Mouse (Mus musculus) embryonic facial prominence, embryonic 13.5 days (tissue): ENCODE data around the gene Efhd1. TPM values are rescaled to one million over a fixed set of nuclear protein-coding genes. Genes with fewer than 3 reads are reported as not detected.

Experiments used
- ATAC-seq: fragments of 200-750 bp; cut with Nextera tagmentation; 2 replicates; pipeline ENCODE4 v1.8.0; 2017; ENCODE audit warnings: low read depth; ENCODE audit not compliant: insufficient number of reproducible peaks, insufficient read depth, low FRiP score, low TSS enrichment
- H3K27ac ChIP-seq: fragments of 300-500 bp; sonication (generic); 2 replicates; pipeline ENCODE4 v1.5.1; 2015; ENCODE audit warnings: moderate library complexity, mild to moderate bottlenecking, inconsistent platforms
- H3K27me3 ChIP-seq: fragments of 300-500 bp; sonication (generic); 2 replicates; pipeline ENCODE4 v1.6.1; 2015; ENCODE audit warnings: mild to moderate bottlenecking, inconsistent platforms
- H3K36me3 ChIP-seq: fragments of 300-500 bp; sonication (generic); 2 replicates; pipeline ENCODE4 v1.6.1; 2015; ENCODE audit warnings: mild to moderate bottlenecking, inconsistent platforms
- H3K4me1 ChIP-seq: fragments of 300-500 bp; sonication (generic); 2 replicates; pipeline ENCODE4 v1.6.1; 2015; ENCODE audit warnings: inconsistent platforms
- H3K4me2 ChIP-seq: fragments of 300-500 bp; sonication (generic); 2 replicates; pipeline ENCODE4 v1.6.1; 2015; ENCODE audit warnings: moderate library complexity, mild to moderate bottlenecking, inconsistent platforms
- H3K4me3 ChIP-seq: fragments of 300-500 bp; sonication (generic); 2 replicates; pipeline ENCODE4 v1.5.1; 2015; ENCODE audit warnings: mild to moderate bottlenecking, inconsistent platforms
- H3K9ac ChIP-seq: fragments of 300-500 bp; sonication (generic); 2 replicates; pipeline ENCODE4 v1.6.1; 2015; ENCODE audit warnings: mild to moderate bottlenecking, inconsistent platforms
- H3K9me3 ChIP-seq: fragments of 300-500 bp; sonication (generic); 2 replicates; pipeline ENCODE4 v1.6.1; 2016; ENCODE audit warnings: inconsistent platforms
- WGBS: fragments of 180-500 bp; shearing (Covaris S2); methylation state at CpG from one replicate; pipeline ENCODE4 v1.1.7; 2015; ENCODE audit warnings: mixed read lengths; 5-methylcytosine and 5-hydroxymethylcytosine counted together
- polyA plus RNA-seq: library from polyadenylated mRNA; unstranded; fragments of >200 nt; fragmentation: Nextera tagmentation; extraction: Ambion mirVana; gene quantifications from 2 replicates; pipeline ENCODE4 v1.2.1, GENCODE M21; 2015

The Efhd1 gene
- 0.86 and 1.2 TPM in 2 replicates for polyA plus RNA-seq

DNA sequence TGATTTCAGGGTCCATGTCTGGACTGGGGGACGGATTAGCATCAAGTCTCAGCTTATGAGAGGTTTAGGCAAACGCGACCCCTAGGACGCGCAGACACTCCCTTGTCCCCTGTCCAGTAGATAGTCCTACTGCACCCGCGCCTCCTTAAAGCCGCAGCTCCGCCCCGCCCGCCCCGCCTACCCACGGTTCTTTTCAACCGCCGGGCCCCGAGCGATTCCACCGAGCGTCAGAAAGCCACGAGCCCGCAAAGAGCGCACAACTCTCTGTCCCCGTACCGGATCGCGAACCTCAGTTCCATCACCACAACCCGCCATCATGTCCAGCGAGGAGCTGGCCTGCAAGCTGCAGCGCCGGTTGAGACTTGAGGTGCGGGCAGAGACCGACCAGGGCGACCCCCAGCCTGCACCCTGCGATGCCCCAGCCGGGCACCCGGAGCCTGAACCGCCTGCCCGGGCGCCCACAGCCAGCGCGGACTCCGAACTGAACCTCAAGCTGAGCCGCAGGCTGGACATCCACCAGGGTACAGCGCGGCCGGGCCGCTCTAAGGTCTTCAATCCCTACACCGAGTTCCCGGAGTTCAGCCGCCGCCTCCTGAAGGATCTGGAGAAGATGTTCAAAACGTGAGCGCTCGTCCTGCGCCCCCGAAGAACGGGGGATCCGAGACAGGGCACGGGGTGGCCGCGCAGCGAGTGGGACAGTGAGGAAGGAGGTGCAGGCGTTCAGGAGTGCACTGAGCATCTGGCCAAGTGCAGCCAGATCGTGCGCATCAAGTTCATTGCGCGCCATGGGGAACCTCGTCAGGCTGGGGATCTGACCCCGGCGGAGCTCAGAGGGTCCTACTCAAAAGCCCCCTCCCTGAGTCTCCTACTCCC lies at the start of gene Efhd1:
TSS of gene Efhd1 (plus strand) at position 230 of the 873 bp plus-strand sequence.
- WGBS = under 1% methylated on average over 70 of the region's 70 CpGs
- peak; percentile 32; the same call in 1 of the 2 replicates for ATAC-seq
- Histone ChIP-seq H3K9me3 (no peaks in the 10 kb centered on the region), H3K27ac (no peak within 1 kb of the TSS), H3K36me3 (no peaks in the 10 kb centered on the region), H3K4me2 (peak within 1 kb of the TSS; percentile 98), H3K4me1 (peaks cover 21% of the 10 kb centered on the region), H3K4me3 (peak within 1 kb of the TSS; percentile 54), H3K9ac (peak within 1 kb of the TSS; percentile 65), H3K27me3 (peaks cover 89% of the 10 kb centered on the region)

DNA sequence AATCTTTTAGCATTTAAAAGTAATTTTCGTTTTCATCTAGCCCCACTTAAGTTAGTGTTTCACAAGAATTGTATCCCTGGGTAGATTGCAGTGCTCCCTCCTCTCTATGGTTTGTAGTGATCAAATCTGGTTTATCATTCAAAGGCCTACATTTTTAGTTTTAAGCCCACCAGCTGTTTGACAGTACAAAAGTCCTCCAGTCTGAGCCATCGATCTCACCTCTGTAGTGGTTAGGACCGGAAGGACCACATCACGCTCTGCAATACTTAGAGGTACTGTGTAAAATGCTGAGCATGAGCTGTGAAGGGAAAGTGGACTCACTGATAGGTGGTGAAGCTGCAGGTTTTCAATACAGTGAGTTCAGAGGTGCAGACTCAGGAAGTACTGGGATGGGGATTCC lies 49.4 kb upstream of the Efhd1 start:
- H3K4me2 ChIP-seq = peak overlapping the region; percentile 83
- H3K4me1 ChIP-seq = peaks cover 31% of the 10 kb centered on the region
- H3K9me3 ChIP-seq = no peaks in the 10 kb centered on the region
- 20% methylated on average over 4 of the region's 4 CpGs for WGBS
- H3K4me3 ChIP-seq = peak overlapping the region; percentile 80
- no peaks in the 10 kb centered on the region for H3K27me3 ChIP-seq
- H3K9ac ChIP-seq = peak overlapping the region; percentile 97
- peak overlapping the region; percentile 99; the same call in 1 of the 2 replicates for H3K27ac ChIP-seq
- no peak for ATAC-seq
- H3K36me3 ChIP-seq = peaks cover 15% of the 10 kb centered on the region

DNA sequence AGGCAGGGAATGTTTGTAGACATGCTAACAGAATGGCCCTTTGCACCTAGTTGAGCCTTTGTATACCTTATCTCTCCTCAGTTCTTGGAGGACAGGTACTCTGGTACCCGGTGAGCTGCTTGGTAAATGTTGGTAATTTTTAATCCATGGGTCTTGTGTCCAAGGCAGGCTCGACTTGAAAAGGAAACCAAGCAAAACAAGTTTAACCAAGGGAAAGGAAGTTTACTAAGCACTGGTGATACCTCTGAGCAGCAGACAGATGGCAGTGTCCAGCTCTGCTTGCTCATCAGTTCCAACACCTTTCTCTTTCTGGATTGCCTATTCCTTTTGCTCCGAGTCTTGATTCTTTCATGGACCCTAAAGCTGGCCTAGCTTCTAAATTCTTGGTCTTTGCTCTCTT lies 46.2 kb upstream of the Efhd1 start:
- WGBS = 67% methylated on average over 3 of the region's 3 CpGs
- Histone ChIP-seq H3K9me3 (no peaks in the 10 kb centered on the region), H3K27me3 (no peaks in the 10 kb centered on the region), H3K4me3 (no peak overlapping the region), H3K36me3 (peaks cover 46% of the 10 kb centered on the region), H3K4me1 (peaks cover 30% of the 10 kb centered on the region), H3K4me2 (no peak overlapping the region), H3K9ac (no peak overlapping the region), H3K27ac (no peak overlapping the region)
- ATAC-seq = no peak

DNA sequence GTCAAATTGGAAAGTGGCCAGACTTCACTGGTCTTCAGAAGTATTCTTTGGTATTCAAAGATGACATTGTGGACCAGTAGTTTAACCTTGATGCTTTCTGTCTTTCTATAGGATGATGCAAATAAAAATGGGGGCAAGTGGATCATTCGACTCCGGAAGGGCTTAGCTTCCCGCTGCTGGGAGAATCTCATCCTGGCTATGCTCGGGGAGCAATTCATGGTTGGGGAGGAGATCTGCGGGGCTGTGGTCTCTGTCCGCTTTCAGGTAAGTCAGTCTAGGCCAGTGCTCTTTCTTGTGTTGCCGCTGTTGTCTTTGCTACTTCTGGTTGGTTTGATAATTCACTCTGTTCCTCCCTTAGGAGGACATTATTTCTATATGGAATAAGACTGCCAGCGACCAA lies 38.4 kb upstream of the Efhd1 start:
- 94% methylated on average over 8 of the region's 8 CpGs for WGBS

DNA sequence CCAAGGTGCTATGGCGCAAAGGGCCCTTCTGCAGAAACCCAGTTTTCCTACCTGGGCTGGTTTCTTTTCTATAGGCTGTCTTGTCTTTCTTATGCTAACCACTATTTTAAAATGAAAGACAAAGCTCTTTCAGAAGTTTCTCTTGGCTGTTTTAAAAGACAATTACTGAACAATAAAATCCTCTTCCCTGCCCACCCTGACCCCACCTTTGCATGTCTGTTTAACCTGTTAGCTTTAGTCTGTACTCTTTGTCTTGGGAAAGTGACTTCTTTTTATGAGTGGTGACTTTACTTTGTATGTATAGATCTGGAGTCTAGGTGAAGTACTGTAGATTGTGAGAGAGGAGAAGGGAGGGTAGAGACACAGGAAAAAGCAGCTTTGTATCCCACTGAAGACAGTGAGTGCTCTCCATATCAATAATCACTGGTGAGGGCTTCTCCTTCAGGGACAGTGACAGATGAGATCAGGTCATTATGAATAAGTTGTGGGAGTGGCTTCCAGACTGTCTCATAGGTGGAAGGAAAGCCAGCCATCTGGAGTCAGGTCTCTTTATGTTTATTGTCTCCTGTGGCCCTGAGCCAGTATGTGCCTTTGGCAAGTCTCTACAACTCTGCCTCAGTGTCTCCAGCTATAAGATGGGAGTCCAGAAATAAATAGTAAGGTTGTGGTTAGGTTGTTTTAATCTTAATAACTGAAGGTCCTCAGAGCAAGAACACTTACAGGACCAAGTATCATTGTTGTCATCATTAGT lies 37.6 kb upstream of the Efhd1 start:
- no peak for ATAC-seq
- Histone ChIP-seq H3K9ac (no peak overlapping the region), H3K4me3 (no peak overlapping the region), H3K27ac (no peak overlapping the region), H3K27me3 (no peaks in the 10 kb centered on the region), H3K36me3 (peaks cover 95% of the 10 kb centered on the region), H3K4me1 (no peaks in the 10 kb centered on the region), H3K4me2 (no peak overlapping the region), H3K9me3 (no peaks in the 10 kb centered on the region)
- 95% methylated on average over 1 of the region's 1 CpGs for WGBS

More for the DNA sequence above, 38.4 kb upstream of the Efhd1 start:
- Histone ChIP-seq H3K4me1 (no peaks in the 10 kb centered on the region), H3K4me2 (no peak overlapping the region), H3K27ac (no peak overlapping the region), H3K9ac (no peak overlapping the region), H3K27me3 (no peaks in the 10 kb centered on the region), H3K36me3 (peaks cover 97% of the 10 kb centered on the region), H3K4me3 (no peak overlapping the region), H3K9me3 (no peaks in the 10 kb centered on the region)
- ATAC-seq = no peak

DNA sequence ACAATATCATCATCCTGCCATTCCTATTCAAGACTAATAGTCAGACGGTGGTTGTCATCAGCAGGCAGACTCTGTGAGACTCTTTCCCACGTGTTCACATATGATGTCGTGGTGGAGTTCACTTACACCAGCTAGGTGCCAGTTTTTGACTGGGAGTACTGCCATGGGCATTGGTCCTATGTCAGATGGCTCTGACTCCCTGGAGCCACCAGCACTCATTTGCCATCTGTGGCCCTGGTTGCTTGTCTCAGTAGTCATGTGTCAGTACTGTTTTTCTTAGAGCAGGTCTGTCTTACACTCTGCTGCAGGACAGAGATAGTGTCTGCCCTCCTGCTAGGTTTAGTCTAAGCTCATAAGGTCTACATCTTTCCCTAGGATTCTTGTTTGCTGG lies 37.0 kb upstream of the Efhd1 start:
- Histone ChIP-seq H3K9me3 (no peaks in the 10 kb centered on the region), H3K27ac (no peak overlapping the region), H3K4me1 (no peaks in the 10 kb centered on the region), H3K36me3 (peaks cover 95% of the 10 kb centered on the region), H3K4me3 (no peak overlapping the region), H3K27me3 (no peaks in the 10 kb centered on the region), H3K9ac (no peak overlapping the region), H3K4me2 (no peak overlapping the region)
- no peak for ATAC-seq
- WGBS = 89% methylated on average over 3 of the region's 3 CpGs

DNA sequence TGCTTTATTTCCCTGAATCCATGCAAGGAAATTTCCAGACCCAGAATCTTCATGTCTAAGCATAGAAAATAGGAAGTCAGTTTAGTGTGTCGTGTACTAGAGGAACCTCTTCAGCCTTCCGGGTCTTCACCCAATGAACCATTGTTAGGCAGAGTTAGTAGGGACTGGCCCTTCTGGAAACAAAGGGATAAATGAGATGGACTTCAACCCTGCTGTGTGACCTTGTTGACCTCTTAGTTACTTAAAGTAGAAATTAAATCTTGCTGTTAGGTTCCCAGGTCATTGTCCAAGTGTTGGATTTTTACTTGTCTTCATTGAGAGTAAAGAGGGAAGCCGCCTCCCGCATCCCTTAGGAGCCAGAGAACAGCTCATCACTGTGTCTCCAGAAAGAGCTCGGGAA lies 33.6 kb upstream of the Efhd1 start:
- H3K9me3 ChIP-seq = no peaks in the 10 kb centered on the region
- no peak for ATAC-seq
- H3K36me3 ChIP-seq = peaks cover 91% of the 10 kb centered on the region
- H3K27me3 ChIP-seq = no peaks in the 10 kb centered on the region
- no peak overlapping the region for H3K4me2 ChIP-seq
- no peak overlapping the region for H3K9ac ChIP-seq
- H3K27ac ChIP-seq = no peak overlapping the region
- no peak overlapping the region for H3K4me3 ChIP-seq
- no peaks in the 10 kb centered on the region for H3K4me1 ChIP-seq
- 82% methylated on average over 5 of the region's 5 CpGs for WGBS

DNA sequence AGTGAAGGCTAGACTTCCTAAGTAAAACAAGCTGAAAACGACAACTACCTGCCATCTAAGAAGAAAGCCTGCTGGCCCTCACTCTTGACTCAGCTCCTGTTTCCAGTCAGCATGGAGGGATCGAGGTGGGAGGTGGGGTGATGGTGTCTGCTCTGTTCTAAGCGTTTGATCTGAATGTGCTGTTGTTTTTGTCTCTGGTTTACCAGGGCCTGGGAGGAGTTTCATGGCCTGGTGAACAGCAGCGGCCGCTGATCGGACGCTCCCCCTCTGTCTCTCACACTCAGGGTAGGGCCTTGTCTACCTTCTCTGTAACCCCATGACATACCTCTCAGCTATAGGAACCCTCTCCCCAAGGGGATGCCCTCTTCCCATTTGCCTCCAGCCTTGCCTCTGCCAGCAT lies 32.0 kb upstream of the Efhd1 start:
- no peak overlapping the region for H3K4me3 ChIP-seq
- no peaks in the 10 kb centered on the region for H3K4me1 ChIP-seq
- no peak for ATAC-seq
- 76% methylated on average over 7 of the region's 7 CpGs for WGBS
- no peak overlapping the region for H3K9ac ChIP-seq
- no peaks in the 10 kb centered on the region for H3K27me3 ChIP-seq
- H3K9me3 ChIP-seq = no peaks in the 10 kb centered on the region
- no peak overlapping the region for H3K27ac ChIP-seq
- H3K4me2 ChIP-seq = no peak overlapping the region
- H3K36me3 ChIP-seq = peaks cover 87% of the 10 kb centered on the region

DNA sequence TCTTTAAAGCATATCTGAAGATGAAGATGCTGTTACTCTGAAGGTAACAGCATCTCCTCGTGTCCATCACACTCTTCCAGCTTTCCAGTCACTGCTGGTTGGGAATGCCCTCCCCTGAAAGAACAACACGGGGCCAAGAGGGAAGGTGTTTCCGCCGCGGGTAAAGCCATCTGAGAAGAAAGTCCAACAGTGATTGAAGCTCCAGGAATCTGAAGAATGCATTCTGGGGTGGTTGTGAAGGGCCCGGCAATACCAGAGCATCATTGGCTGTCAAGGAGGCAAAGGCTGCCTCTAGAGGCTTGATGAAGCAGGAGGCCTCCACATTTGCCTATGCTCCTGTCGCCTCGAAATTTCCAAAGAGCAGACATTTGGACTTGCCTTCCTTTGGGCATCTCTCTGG lies 25.1 kb upstream of the Efhd1 start:
- H3K27me3 ChIP-seq = no peaks in the 10 kb centered on the region
- ATAC-seq = no peak
- no peak overlapping the region for H3K4me2 ChIP-seq
- no peaks in the 10 kb centered on the region for H3K9me3 ChIP-seq
- 61% methylated on average over 8 of the region's 8 CpGs for WGBS
- H3K36me3 ChIP-seq = peaks cover 46% of the 10 kb centered on the region
- no peak overlapping the region for H3K9ac ChIP-seq
- H3K27ac ChIP-seq = no peak overlapping the region
- H3K4me3 ChIP-seq = no peak overlapping the region
- no peaks in the 10 kb centered on the region for H3K4me1 ChIP-seq

DNA sequence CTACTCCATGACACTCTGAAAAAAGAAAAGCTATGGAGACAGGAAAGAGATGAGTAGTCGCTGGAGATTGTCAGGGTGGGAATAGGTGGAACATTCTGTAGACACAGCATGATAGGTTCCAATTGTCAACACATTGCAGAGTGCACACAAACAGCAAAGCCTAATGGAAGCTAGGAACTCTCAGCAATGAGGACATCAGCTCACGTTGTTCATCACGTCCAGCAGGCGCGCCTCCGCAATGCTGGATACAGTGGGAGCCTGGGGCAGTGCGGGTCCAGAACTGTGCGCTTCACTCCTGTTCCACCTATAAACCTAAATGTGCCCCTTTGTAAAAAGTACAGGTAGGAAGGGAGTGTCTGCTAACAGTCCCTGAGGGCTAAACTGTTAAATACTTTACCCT lies 21.1 kb upstream of the Efhd1 start:
- no peak overlapping the region for H3K4me3 ChIP-seq
- no peaks in the 10 kb centered on the region for H3K9me3 ChIP-seq
- peaks cover 17% of the 10 kb centered on the region for H3K36me3 ChIP-seq
- no peak overlapping the region for H3K27ac ChIP-seq
- no peaks in the 10 kb centered on the region for H3K27me3 ChIP-seq
- ATAC-seq = no peak
- 78% methylated on average over 8 of the region's 8 CpGs for WGBS
- no peak overlapping the region for H3K4me2 ChIP-seq
- H3K9ac ChIP-seq = no peak overlapping the region
- H3K4me1 ChIP-seq = 0 out of 2 replicates have a peak, but pooled peaks cover 3% of the 10 kb centered on the region

DNA sequence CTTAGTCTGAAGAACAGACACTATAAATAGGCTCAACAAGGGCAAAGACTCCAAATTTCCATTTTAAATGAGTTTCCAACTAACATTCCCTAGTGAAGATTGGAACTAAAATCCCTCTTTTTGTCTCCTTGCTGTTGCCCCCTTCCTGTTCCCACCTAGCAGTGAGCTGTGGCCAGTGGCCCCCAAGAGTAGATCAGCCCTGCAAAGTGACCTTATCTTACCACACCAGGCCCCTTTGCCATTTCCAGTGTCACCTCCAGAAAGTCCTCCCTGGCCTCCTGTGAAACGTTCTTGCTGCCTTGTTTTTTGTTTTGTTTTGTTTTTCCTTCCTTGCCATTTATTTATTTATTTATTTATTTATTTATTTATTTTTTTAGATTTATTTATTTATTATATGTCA lies 18.7 kb upstream of the Efhd1 start:
- H3K36me3 ChIP-seq = 0 out of 2 replicates have a peak, but pooled peaks cover 3% of the 10 kb centered on the region
- H3K4me3 ChIP-seq = no peak overlapping the region
- no peak for ATAC-seq
- H3K9me3 ChIP-seq = no peaks in the 10 kb centered on the region
- H3K27me3 ChIP-seq = no peaks in the 10 kb centered on the region
- 0 out of 2 replicates have a peak, but pooled peaks cover 3% of the 10 kb centered on the region for H3K4me1 ChIP-seq
- 42% methylated on average over 1 of the region's 1 CpGs for WGBS
- no peak overlapping the region for H3K4me2 ChIP-seq
- H3K9ac ChIP-seq = no peak overlapping the region
- no peak overlapping the region for H3K27ac ChIP-seq
